Mouse (Mus musculus) MEL (cell line): ENCODE measurements around the gene Flcn. TPM values are rescaled to one million over a fixed set of nuclear protein-coding genes. Genes with fewer than 3 reads are reported as not detected.
A peak's percentile ranks its signal among the peaks of the same experiment; 100 is the strongest.

ENCODE experiments used
- DNase-seq: peaks from one replicate; pipeline ENCODE4 v3.0.0; 2011; ENCODE audit warnings: low read depth, low spot score
- H3K27ac ChIP-seq: 2 replicates; pipeline ENCODE4 v1.5.1; 2012; ENCODE audit warnings: low read depth, mild to moderate bottlenecking, control low read depth, low read length, moderate library complexity; ENCODE audit not compliant: control insufficient read depth
- H3K27me3 ChIP-seq, 2 experiments: fragments of 150-350 bp in 1 of 2; sonication (generic) in 1 of 2; 2 replicates each; pipeline ENCODE4 v1.6.1; 2012; ENCODE audit warnings: low read length in 2 of 2, mild to moderate bottlenecking in 2 of 2, improper control_type of control experiment in 1 of 2, moderate library complexity in 1 of 2; ENCODE audit not compliant: insufficient read depth in 2 of 2, control insufficient read depth in 1 of 2
- H3K36me3 ChIP-seq, 2 experiments: 2 replicates each; pipeline ENCODE4 v1.6.1; 2012 to 2014; ENCODE audit warnings: low read length in 2 of 2, improper control_type of control experiment in 1 of 2, inconsistent platforms in 1 of 2, mild to moderate bottlenecking in 1 of 2; ENCODE audit not compliant: insufficient read depth in 2 of 2, control insufficient read depth in 1 of 2
- H3K4me1 ChIP-seq, 2 experiments: fragments of 150-350 bp in 1 of 2; sonication (generic) in 1 of 2; 2 replicates each; pipeline ENCODE4 v1.6.1; 2012; ENCODE audit warnings: low read length in 2 of 2, improper control_type of control experiment in 1 of 2, mild to moderate bottlenecking in 1 of 2; ENCODE audit not compliant: insufficient read depth in 2 of 2, control insufficient read depth in 1 of 2
- H3K4me3 ChIP-seq, 2 experiments: fragments of 150-350 bp in 1 of 2; sonication (generic) in 1 of 2; 2 replicates each; pipeline ENCODE4 v1.5.1; 2012; ENCODE audit warnings: low read depth in 2 of 2, low read length in 2 of 2, mild to moderate bottlenecking in 2 of 2, moderate library complexity in 2 of 2, control low read depth in 1 of 2, improper control_type of control experiment in 1 of 2; ENCODE audit not compliant: control insufficient read depth in 1 of 2, insufficient read depth in 1 of 2
- H3K79me2 ChIP-seq: 2 replicates; pipeline ENCODE4 v1.6.1; 2012; ENCODE audit warnings: mild to moderate bottlenecking, low read length, moderate library complexity; ENCODE audit not compliant: control insufficient read depth, poor library complexity, insufficient read depth
- H3K9ac ChIP-seq: 2 replicates; pipeline ENCODE4 v1.6.1; 2012; ENCODE audit warnings: low read depth, mild to moderate bottlenecking, control low read depth, low read length, moderate library complexity; ENCODE audit not compliant: control insufficient read depth, poor library complexity, severe bottlenecking
- H3K9me3 ChIP-seq: fragments of 150-350 bp; sonication (generic); replicated peaks from 2 replicates; pipeline ENCODE4 v1.6.1; 2012; ENCODE audit warnings: mild to moderate bottlenecking, low read length, improper control_type of control experiment, moderate library complexity; ENCODE audit not compliant: insufficient read depth
- BHLHE40 ChIP-seq: IDR thresholded peaks from 2 replicates; pipeline ENCODE4 v1.6.1; 2012; ENCODE audit warnings: low read depth, mild to moderate bottlenecking, inconsistent platforms, low read length, improper control_type of control experiment, borderline replicate concordance
- CHD1 ChIP-seq: IDR thresholded peaks from 2 replicates; pipeline ENCODE4 v1.6.1; 2012; ENCODE audit warnings: low read depth, mild to moderate bottlenecking, inconsistent platforms, low read length, improper control_type of control experiment
- CTCF ChIP-seq, 3 experiments: IDR thresholded peaks in 2 of 3; conservative IDR thresholded peaks in 1 of 3; 2 replicates each; pipeline ENCODE4 v1.5.1; 2011 to 2012; ENCODE audit warnings: low read length in 3 of 3, low read depth in 2 of 3, mild to moderate bottlenecking in 2 of 3, improper control_type of control experiment in 1 of 3, inconsistent platforms in 1 of 3, mixed read lengths in 1 of 3, moderate library complexity in 1 of 3; ENCODE audit not compliant: control insufficient read depth in 1 of 3, insufficient read depth in 1 of 3, poor library complexity in 1 of 3, severe bottlenecking in 1 of 3
- E2F4 ChIP-seq: IDR thresholded peaks from 2 replicates; pipeline ENCODE4 v1.6.1; 2011; ENCODE audit warnings: low read depth, low read length, improper control_type of control experiment, borderline replicate concordance
- ELF1 ChIP-seq: IDR thresholded peaks from 2 replicates; pipeline ENCODE4 v1.6.1; 2014; ENCODE audit warnings: low read depth, mild to moderate bottlenecking, inconsistent platforms, low read length, improper control_type of control experiment, moderate library complexity
- EP300 ChIP-seq, 2 experiments: IDR thresholded peaks; 2 replicates each; pipeline ENCODE4 v1.6.1; 2011; ENCODE audit warnings: improper control_type of control experiment in 2 of 2, low read length in 2 of 2, low read depth in 1 of 2, mild to moderate bottlenecking in 1 of 2
- GABPA ChIP-seq: IDR thresholded peaks from 2 replicates; pipeline ENCODE4 v1.6.1; 2012; ENCODE audit warnings: low read depth, mild to moderate bottlenecking, inconsistent platforms, low read length, improper control_type of control experiment, moderate library complexity
- GATA1 ChIP-seq: IDR thresholded peaks from 2 replicates; pipeline ENCODE4 v1.6.1; 2011; ENCODE audit warnings: low read depth, low read length, improper control_type of control experiment
- HCFC1 ChIP-seq: IDR thresholded peaks from 2 replicates; pipeline ENCODE4 v1.6.1; 2012; ENCODE audit warnings: low read depth, mild to moderate bottlenecking, inconsistent platforms, low read length, improper control_type of control experiment, moderate library complexity
- JUND ChIP-seq: IDR thresholded peaks from 2 replicates; pipeline ENCODE4 v1.6.1; 2011; ENCODE audit warnings: low read depth, mild to moderate bottlenecking, improper control_type of control experiment, low read length
- KAT2A ChIP-seq: conservative IDR thresholded peaks from 2 replicates; pipeline ENCODE4 v1.6.1; 2012; ENCODE audit warnings: low read depth, low read length, improper control_type of control experiment, inconsistent platforms
- MAFK ChIP-seq: IDR thresholded peaks from 2 replicates; pipeline ENCODE4 v1.6.1; 2011; ENCODE audit warnings: low read depth, mild to moderate bottlenecking, low read length, improper control_type of control experiment, borderline replicate concordance
- MAX ChIP-seq: IDR thresholded peaks from 2 replicates; pipeline ENCODE4 v1.6.1; 2011; ENCODE audit warnings: low read length, improper control_type of control experiment
- MAZ ChIP-seq: IDR thresholded peaks from 2 replicates; pipeline ENCODE4 v1.6.1; 2012; ENCODE audit warnings: low read depth, mild to moderate bottlenecking, inconsistent platforms, low read length, improper control_type of control experiment
- MEF2A ChIP-seq: IDR thresholded peaks from 2 replicates; pipeline ENCODE4 v1.6.1; 2014; ENCODE audit warnings: low read depth, mild to moderate bottlenecking, inconsistent platforms, low read length, improper control_type of control experiment; ENCODE audit not compliant: poor library complexity, insufficient replicate concordance, severe bottlenecking; ENCODE audit errors: extremely low read depth
- MXI1 ChIP-seq: IDR thresholded peaks from 2 replicates; pipeline ENCODE4 v1.6.1; 2011; ENCODE audit warnings: mild to moderate bottlenecking, low read depth, low read length, improper control_type of control experiment
- MYB ChIP-seq: IDR thresholded peaks from 2 replicates; pipeline ENCODE4 v1.6.1; 2011; ENCODE audit warnings: mild to moderate bottlenecking, low read depth, low read length, improper control_type of control experiment
- NELFE ChIP-seq: IDR thresholded peaks from 2 replicates; pipeline ENCODE4 v1.6.1; 2011; ENCODE audit warnings: low read depth, low read length, improper control_type of control experiment
- NRF1 ChIP-seq: IDR thresholded peaks from 2 replicates; pipeline ENCODE4 v1.6.1; 2014; ENCODE audit warnings: low read depth, mild to moderate bottlenecking, inconsistent platforms, low read length, improper control_type of control experiment, moderate library complexity; ENCODE audit not compliant: poor library complexity, insufficient read depth, severe bottlenecking
- POLR2A ChIP-seq, 2 experiments: IDR thresholded peaks; 2 replicates each; pipeline ENCODE4 v1.6.1; 2011 to 2012; ENCODE audit warnings: low read length in 2 of 2, mild to moderate bottlenecking in 2 of 2, control low read depth in 1 of 2, improper control_type of control experiment in 1 of 2, low read depth in 1 of 2, moderate library complexity in 1 of 2; ENCODE audit not compliant: control insufficient read depth in 1 of 2, insufficient read depth in 1 of 2, poor library complexity in 1 of 2
- POLR2AphosphoS2 ChIP-seq: IDR thresholded peaks from 2 replicates; pipeline ENCODE4 v1.6.1; 2011; ENCODE audit warnings: low read length, improper control_type of control experiment
- POLR2AphosphoS5 ChIP-seq: IDR thresholded peaks from 2 replicates; pipeline ENCODE4 v1.6.1; 2012; ENCODE audit warnings: low read depth, borderline replicate concordance, mild to moderate bottlenecking, inconsistent platforms, low read length, moderate library complexity, mixed read lengths
- RAD21 ChIP-seq: IDR thresholded peaks from 2 replicates; pipeline ENCODE4 v1.6.1; 2011; ENCODE audit warnings: mild to moderate bottlenecking, low read depth, low read length, improper control_type of control experiment
- RCOR1 ChIP-seq: IDR thresholded peaks from 2 replicates; pipeline ENCODE4 v1.6.1; 2012; ENCODE audit warnings: low read depth, mild to moderate bottlenecking, inconsistent platforms, low read length, improper control_type of control experiment
- SIN3A ChIP-seq: IDR thresholded peaks from 2 replicates; pipeline ENCODE4 v1.6.1; 2012; ENCODE audit warnings: low read length, improper control_type of control experiment, inconsistent platforms
- SMC3 ChIP-seq: IDR thresholded peaks from 2 replicates; pipeline ENCODE4 v1.6.1; 2011; ENCODE audit warnings: low read depth, low read length, improper control_type of control experiment
- TAL1 ChIP-seq: IDR thresholded peaks from 2 replicates; pipeline ENCODE4 v1.6.1; 2012; ENCODE audit warnings: mild to moderate bottlenecking, inconsistent platforms, low read length, moderate library complexity, mixed read lengths
- TBP ChIP-seq: IDR thresholded peaks from 2 replicates; pipeline ENCODE4 v1.8.0; 2011; ENCODE audit warnings: low read depth, low read length, improper control_type of control experiment
- TCF12 ChIP-seq: IDR thresholded peaks from 2 replicates; pipeline ENCODE4 v1.6.1; 2014; ENCODE audit warnings: low read depth, mild to moderate bottlenecking, inconsistent platforms, low read length, improper control_type of control experiment, moderate library complexity
- UBTF ChIP-seq: IDR thresholded peaks from 2 replicates; pipeline ENCODE4 v1.6.1; 2012; ENCODE audit warnings: low read depth, mild to moderate bottlenecking, inconsistent platforms, low read length, improper control_type of control experiment, moderate library complexity, borderline replicate concordance; ENCODE audit not compliant: insufficient read depth
- USF1 ChIP-seq: IDR thresholded peaks from 2 replicates; pipeline ENCODE4 v1.6.1; 2014; ENCODE audit warnings: low read depth, mild to moderate bottlenecking, inconsistent platforms, low read length, improper control_type of control experiment, moderate library complexity
- USF2 ChIP-seq, 2 experiments: IDR thresholded peaks; 2 replicates each; pipeline ENCODE4 v1.6.1; 2011 to 2012; ENCODE audit warnings: improper control_type of control experiment in 2 of 2, low read length in 2 of 2, borderline replicate concordance in 1 of 2, inconsistent platforms in 1 of 2, low read depth in 1 of 2, mild to moderate bottlenecking in 1 of 2; ENCODE audit not compliant: insufficient read depth in 1 of 2
- ZC3H11A ChIP-seq: IDR thresholded peaks from 2 replicates; pipeline ENCODE4 v1.6.1; 2012; ENCODE audit warnings: low read depth, mild to moderate bottlenecking, inconsistent platforms, low read length, improper control_type of control experiment
- ZKSCAN1 ChIP-seq: IDR thresholded peaks from 2 replicates; pipeline ENCODE4 v1.6.1; 2012; ENCODE audit warnings: low read depth, mild to moderate bottlenecking, inconsistent platforms, low read length, improper control_type of control experiment, moderate library complexity
- ZMIZ1 ChIP-seq: IDR thresholded peaks from 2 replicates; pipeline ENCODE4 v1.6.1; 2012; ENCODE audit warnings: low read depth, mild to moderate bottlenecking, inconsistent platforms, low read length, improper control_type of control experiment, moderate library complexity
- ZNF384 ChIP-seq: IDR thresholded peaks from 2 replicates; pipeline ENCODE4 v1.6.1; 2012; ENCODE audit warnings: low read depth, mild to moderate bottlenecking, inconsistent platforms, low read length, improper control_type of control experiment
- polyA plus RNA-seq, 2 experiments: library from polyadenylated mRNA; stranded (reverse) in 1 of 2; unstranded in 1 of 2; fragments of >175 nt in 1 of 2; fragments of >200 nt in 1 of 2; gene quantifications; 2 replicates each; pipeline versions ENCODE4 v1.2.1 to v1.2.4; 2012; ENCODE audit warnings: low replicate concordance in 2 of 2, low read depth in 1 of 2; ENCODE audit not compliant: insufficient read length in 2 of 2, insufficient read depth in 1 of 2, missing spikeins in 1 of 2
- total RNA-seq: library from RNA; depleted of rRNA; stranded (reverse); fragments of 300-350 nt; gene quantifications from 2 replicates; pipeline ENCODE4 v1.2.3, GENCODE M21; 2012

The Flcn gene
- total and polyA plus RNA-seq, 3 experiments: 33.7 to 36.1 TPM; not detected in 1

DNA sequence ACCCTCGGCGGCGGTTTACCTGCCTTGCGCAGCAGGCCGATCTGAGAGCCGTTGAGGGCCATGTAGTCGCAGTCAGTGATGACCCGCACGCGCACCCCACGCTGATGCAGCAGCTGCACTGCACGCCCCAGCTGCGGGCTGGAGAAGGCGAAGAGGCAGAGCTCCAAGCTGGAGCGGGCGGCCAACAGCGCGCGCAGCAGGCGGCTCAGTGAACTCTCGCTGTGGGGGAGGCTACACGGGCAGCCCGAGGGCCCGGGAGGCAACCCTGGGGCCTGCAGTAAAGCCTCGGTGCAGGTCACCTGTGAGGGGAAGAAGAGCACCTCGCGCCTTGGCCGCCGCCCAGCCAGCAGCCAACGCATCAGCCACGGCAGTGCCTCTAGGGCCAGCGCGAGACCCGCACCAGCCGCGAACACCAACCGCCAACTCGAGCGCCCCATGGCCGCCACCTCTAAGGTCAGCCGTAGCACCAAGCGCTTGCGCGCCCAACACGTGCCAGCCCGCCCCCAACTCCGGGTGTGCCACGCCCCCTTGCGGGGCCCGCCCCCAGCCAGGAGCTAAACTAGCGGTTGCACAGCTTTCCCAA lies 22.5 kb downstream of the Flcn start, which contains the start of gene Pld6:
Gene Pld6 (minus strand): TSS at position 447 of the 583 bp plus-strand sequence.
- Histone ChIP-seq H3K9ac (peak within 1 kb of the TSS; percentile 71), H3K4me3 (peak within 1 kb of the TSS; percentile 51 to 67)
- TF ChIP-seq TAL1 (no peak), JUND (no peak), SMC3 (peak; percentile 1; the same call in 1 of the 2 replicates), SIN3A (peak; percentile 87), ZMIZ1 (0 out of 2 replicates have a peak, but pooled peaks have one; percentile 38), MEF2A (no peak), EP300 (IDR thresholded peaks at IDR 0.05; ENCODE audit: low read depth in 1 of 2, low read length in 2 of 2) (no peak), TCF12 (peak; percentile 12; the same call in 1 of the 2 replicates), ZC3H11A (no peak), POLR2AphosphoS2 (peak; percentile 64; the same call in 1 of the 2 replicates), ZNF384 (no peak), POLR2A (IDR thresholded peaks at IDR 0.05; ENCODE audit: control insufficient read depth in 1 of 2, insufficient read depth in 1 of 2, low read depth in 1 of 2, low read length in 2 of 2, poor library complexity in 1 of 2) (peak in 1 of 2 experiments; percentile 73; a peak in 1 of 4 replicates), POLR2AphosphoS5 (no peak), TBP (0 out of 2 replicates have a peak, but pooled peaks have one; percentile 7), CHD1 (no peak), USF2 (IDR thresholded peaks at IDR 0.05; ENCODE audit: borderline replicate concordance in 1 of 2, insufficient read depth in 1 of 2, low read depth in 1 of 2, low read length in 2 of 2) (0 out of 4 replicates have a peak, but pooled peaks of 1 of the 2 experiments have one; percentile 21), CTCF (IDR thresholded peaks at IDR 0.05 in 2 of 3, conservative IDR thresholded peaks at IDR 0.05 in 1 of 3; ENCODE audit: control insufficient read depth in 1 of 3, insufficient read depth in 1 of 3, low read depth in 2 of 3, low read length in 3 of 3, poor library complexity in 1 of 3, severe bottlenecking in 1 of 3) (0 out of 6 replicates have a peak, but pooled peaks of 1 of the 3 experiments have one; percentile 2), HCFC1 (no peak), MAX (peak; percentile 93), ZKSCAN1 (no peak), RCOR1 (no peak), NRF1 (peak; percentile 75), MXI1 (peak; percentile 98), RAD21 (no peak), GATA1 (no peak), ELF1 (no peak), UBTF (no peak), E2F4 (no peak), GABPA (no peak), MAFK (no peak), BHLHE40 (peak; percentile 97), MYB (no peak), KAT2A (no peak), MAZ (no peak), USF1 (peak; percentile 86), NELFE (peak; percentile 74)

More for the DNA sequence above, 22.5 kb downstream of the Flcn start, which contains the start of gene Pld6:
- peaks cover 0 to 6% of the 10 kb centered on the region in 2 experiments; a peak in 2 of 4 replicates for H3K4me1 ChIP-seq
- peaks cover 0 to 2% of the 10 kb centered on the region in 2 experiments; a peak in 2 of 4 replicates for H3K36me3 ChIP-seq
- no peaks in the 10 kb centered on the region for H3K27me3 ChIP-seq
- no peak within 1 kb of the TSS for H3K27ac ChIP-seq
- DNase-seq: peak; percentile 88
- no peaks in the 10 kb centered on the region for H3K79me2 ChIP-seq
- H3K9me3 ChIP-seq: no peaks in the 10 kb centered on the region
